Mouse (Mus musculus): ENCODE measurements around the gene Dcaf1. TPM values are rescaled to one million over a fixed set of nuclear protein-coding genes. Genes with fewer than 3 reads are reported as not detected.
A peak's percentile ranks its signal among the peaks of the same experiment; 100 is the strongest.

The Dcaf1 gene
- polyA plus RNA-seq (2012; rRNA removed) = 22.3 and 23.5 TPM in 2 replicates

DNA sequence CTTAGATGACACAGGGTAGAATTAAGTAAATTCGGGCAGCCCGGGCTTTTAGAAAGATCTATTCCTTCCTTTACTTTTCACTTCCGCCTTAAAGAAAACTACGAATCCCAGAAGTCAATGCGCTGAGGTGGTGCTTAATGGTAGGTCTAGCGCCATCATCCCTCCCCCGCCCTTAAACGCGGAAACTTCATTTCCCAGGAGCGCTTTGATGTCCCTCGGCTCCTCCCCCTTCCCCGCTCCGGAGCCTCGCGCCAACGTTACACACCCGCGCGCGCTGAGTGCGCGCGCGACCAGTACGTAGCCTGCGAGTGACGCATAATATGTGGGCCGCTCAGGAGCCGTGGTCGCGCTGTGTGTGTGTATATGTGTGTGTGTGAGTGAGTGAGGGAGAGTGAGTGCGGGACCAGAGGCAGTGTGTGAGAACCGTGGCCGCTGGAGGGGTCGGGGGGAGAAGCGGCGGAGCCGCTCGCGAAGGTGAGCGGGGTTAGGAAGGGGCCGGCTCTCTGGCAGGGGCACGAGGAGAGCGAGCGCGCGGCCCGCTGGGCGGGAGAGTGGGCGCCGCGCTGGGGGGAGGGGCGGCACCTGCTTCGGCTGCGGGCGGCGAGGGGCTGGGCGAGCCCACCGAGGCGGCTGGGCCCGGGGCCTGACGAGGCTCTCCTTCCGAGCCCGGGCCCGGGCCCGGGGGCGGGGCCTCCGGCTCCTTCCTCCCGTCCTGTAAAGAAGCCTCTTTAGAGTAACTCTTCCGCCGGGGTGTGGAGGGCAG is at the start of gene Dcaf1:
TSS of gene Dcaf1 (plus strand) at position 257 of the 763 bp plus-strand sequence.
- peak; percentile 95 to 96 for DNase-seq (ENCODE audit: extremely low spot score in 1 of 2, low spot score in 1 of 2)

DNA sequence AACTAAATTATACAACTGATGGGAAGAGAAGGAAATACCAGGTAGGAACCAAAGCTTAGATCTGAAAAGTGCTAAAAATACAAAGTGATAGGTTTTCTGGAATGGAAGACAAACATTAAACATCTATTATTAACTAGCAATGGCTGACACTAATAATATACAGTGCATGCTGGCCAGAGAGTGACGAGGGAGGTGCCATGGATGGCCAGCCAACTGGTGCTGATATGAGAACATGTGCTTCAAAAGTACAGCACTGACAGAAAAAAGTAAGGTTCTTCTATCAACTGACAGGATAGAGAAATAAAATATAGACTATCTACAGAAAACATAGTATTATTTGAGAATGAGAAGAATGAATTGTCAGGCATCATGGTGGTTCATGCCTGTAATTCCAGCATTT is 45.6 kb upstream of the Dcaf1 start:
- no peak for DNase-seq (ENCODE audit: extremely low spot score in 1 of 2, low spot score in 1 of 2)

DNA sequence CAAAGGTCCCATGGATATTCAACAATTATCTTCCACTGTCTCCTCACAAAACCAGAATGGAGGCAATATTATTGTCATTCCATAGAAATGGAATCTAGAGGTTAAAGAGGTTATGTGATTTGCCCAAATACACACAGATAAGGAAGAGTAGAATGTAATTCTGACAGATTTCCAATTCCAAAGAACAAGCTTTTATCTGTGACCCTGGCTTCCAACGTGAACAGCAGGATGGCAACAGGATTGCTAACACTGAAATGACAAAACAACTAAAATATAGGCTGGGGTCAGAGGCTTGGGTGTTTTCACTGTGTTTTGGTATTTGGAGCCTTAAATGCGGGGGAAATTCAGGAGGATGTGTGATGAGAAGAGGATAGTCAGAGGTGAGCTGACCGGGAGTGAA is 44.3 kb upstream of the Dcaf1 start:
- no peak for DNase-seq (ENCODE audit: extremely low spot score in 1 of 2, low spot score in 1 of 2)

DNA sequence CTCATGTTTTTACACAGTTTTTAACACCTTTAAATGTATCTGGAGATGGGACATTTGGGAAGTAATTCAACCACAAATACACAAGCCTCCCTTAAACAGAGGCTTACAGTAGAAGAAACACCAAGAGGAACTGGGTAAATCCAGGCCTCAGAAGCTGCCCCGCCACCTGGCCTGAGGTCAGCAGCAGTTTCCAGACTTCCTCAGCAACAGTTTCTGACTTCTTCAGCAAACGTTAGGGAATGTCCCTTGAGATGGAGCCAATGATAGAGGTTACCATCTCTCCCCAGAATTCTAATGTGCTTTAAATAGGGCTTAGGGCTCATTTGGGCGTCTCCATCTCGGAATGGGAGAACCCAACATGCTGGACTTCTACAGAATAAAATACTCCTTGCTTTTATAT is 43.4 kb upstream of the Dcaf1 start:
- DNase-seq (ENCODE audit: extremely low spot score in 1 of 2, low spot score in 1 of 2) = no peak

DNA sequence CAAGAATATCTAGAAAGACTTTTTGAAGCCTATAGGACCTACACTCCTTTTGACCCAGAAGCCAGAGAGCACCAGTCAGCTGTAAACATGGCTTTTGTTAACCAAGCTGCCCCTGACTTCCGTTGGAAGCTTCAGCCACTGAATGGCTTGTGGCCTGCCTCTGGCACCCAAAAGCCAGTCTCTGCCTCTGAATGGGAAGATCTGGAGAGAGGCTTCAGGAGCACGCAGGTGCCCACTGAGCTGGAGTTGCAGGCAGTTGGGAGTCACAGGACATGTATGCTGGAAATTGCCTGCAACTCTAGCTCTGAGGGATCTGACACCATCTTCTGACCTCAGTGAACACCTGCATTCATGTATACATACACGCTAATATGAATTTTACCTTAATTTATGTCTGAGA is 41.6 kb upstream of the Dcaf1 start:
- no peak for DNase-seq (ENCODE audit: extremely low spot score in 1 of 2, low spot score in 1 of 2)

DNA sequence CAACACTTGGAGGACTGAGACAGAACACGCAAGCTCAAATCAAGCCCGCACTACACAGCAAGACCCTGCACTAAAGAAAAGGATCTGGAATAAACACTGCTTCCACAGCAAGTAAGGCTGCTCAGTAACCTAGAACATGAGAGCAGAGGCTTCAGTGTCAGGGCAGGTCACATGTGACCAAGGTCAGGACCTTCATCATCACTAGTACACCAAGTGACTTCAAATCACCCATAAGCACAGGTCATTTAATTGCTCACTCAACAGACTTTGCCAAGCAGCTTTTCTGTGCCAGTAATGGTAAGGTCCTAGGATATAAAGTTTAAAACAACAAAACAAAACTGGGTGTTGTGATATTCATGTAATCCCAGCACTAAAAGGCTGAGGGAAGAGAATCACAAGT is 38.1 kb upstream of the Dcaf1 start:
- DNase-seq (ENCODE audit: extremely low spot score in 1 of 2, low spot score in 1 of 2) = no peak

DNA sequence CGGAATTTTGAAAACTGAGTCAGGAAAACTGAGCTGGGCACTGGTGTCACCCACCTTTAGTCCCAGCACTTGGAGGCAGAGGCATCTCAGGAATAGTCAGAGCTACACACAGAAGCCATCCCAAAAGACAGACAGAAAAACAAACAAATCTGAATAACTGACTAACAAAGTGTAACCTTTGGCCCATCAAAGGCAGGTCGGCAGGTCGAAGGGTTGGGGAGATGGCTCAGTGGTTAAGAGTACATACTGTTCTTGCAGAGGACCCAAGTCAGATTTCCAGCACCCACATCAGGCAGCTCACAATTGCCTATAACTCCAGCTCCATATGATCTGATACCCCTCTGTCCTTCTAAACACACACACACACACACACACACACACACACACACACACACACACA is 36.5 kb upstream of the Dcaf1 start:
- DNase-seq (ENCODE audit: extremely low spot score in 1 of 2, low spot score in 1 of 2) = no peak

DNA sequence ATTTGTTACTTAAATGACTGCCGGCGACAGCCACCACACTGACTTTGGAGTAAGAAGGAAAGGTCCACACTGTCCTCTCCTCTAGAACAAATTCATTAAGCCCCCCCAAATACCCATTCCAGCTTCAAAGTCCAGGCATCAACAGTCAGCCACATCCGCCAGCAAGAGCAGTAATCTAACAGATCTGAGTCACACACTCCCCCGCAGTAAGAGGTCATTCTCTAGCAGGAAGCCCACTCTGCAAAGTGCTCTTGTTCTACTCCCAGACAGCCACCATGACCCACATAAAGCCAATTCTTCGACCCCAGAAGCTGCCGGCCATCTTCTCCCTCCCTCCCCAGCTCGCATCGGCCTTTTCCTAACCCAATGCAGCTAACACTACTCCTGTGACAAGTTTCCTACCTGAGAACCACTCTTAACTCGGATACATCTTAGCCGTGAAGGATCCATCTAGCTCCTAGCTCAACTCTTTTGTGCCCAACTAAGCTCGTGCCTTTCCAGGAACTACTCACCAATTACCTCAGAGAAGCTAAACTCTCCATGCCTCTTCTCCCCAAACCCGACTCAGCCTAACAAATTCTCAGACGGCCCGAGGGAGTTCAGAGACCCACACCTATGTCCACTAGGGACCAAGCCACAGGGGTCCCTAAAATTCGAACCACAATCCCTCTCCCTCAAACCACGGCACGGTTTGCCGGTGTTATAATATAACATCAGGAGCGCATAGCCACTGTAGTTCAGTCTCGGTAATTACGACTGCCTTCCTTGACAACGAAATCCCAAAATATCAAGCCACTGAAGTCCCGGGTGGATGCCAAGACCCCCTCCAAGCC is 33.5 kb upstream of the Dcaf1 start:
- DNase-seq (ENCODE audit: extremely low spot score in 1 of 2, low spot score in 1 of 2) = peak in 1 of 2 experiments; percentile 11

DNA sequence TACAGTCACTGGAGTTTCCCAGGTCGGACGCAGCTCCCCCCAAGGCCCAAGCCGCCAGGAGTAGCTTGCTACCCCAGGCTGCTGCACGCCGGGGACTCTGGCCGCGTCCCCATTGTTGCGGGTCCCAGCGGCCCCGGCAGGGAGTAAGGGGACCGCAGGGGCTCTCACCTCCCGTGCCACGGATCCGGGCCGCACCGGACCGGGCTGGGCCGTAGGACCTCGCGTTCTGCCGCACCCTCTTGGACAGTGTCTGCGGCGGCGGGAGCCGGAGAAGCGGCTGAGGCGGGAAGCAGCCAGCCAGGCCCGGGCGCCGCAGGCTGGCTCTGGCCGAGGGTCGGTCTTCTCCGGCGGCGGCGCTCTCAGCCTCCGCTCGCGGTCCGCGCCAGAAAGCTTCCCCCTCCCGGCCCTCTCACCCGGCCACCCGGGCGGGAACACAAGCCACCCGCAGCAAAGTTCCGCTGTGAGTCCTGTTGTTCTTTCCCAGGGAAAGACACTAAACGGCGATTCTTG is 32.8 kb upstream of the Dcaf1 start, which contains the start of gene Rad54l2:
TSS of gene Rad54l2 (minus strand) at position 383 of the 510 bp plus-strand sequence.
- DNase-seq (ENCODE audit: extremely low spot score in 1 of 2, low spot score in 1 of 2) = peak; percentile 30 to 87

DNA sequence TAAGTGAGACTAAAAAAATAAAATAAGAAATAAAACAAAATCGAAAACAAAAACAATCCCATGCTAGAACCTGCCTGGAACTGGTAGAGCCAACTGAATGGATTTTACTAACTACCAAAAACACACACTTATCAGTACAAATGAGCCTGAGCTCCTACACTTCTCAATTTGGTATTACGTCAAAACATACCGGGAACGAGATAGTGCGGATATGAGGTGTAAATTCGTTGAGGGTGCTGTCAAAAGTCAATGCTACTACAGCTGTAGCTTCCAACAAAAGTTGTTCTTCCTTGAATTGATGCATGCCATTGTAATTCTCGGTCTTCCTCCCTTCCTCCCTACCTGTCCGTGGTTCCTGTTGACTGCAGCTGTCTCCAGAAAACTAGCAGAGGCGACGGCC is 32.3 kb upstream of the Dcaf1 start:
- no peak for DNase-seq (ENCODE audit: extremely low spot score in 1 of 2, low spot score in 1 of 2)

DNA sequence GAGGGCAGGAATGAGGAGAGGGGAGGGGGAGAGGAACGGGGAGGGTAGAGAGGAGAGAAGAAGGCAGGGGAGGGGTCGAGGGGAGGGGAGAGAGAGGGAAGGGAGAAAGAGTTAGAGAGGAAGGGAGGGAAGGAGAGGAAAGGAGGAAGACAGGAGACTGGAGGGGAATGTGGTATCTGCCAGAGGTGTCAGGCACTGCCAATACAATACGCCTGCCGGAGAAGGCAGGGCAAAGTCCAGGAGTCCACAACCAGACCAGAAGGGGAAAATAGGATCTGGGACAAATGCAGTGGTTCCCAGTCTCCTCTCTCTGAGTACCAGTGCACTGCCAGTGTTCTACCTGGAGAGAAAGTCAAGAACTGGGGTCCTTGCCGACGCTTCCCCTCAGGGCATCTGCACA is 30.8 kb upstream of the Dcaf1 start:
- DNase-seq (ENCODE audit: extremely low spot score in 1 of 2, low spot score in 1 of 2) = no peak

DNA sequence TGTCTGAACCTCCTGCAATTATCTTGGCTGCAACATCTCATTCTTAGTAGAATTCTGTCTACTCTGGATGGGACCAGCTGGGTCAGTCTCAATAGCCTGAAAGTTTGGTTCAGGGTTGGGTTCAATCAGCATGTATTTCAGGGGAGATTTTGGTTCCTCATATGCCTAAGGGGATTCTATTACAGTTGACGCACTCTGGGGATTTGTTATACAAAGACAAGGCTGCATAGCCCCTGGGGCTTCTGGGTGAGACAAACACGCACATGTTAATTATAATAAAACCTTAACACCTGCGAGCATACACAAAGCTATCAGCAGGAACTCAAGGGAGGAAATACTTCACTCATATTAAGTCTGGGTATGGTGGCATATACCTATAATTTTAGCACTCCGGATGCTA is 15.2 kb upstream of the Dcaf1 start:
- DNase-seq (ENCODE audit: extremely low spot score in 1 of 2, low spot score in 1 of 2) = no peak

DNA sequence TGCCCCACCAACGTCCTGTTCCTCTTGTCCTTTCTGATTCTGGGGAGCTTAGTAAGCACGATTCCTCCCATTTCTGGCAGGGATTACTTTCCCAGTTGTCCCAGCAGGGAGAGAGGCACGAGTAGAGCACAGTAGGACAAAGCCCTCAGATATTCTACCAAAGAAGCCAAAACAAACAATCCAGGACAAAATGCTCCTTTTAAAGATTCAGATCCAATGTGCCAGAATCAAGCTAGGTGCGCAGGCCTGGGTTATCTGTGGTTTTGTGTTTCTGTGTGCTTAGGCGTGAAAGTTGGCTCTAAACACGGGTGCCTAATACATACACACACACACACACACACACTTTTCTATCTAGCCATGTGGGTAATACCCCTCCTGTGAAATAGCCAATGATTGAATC is 3.5 kb upstream of the Dcaf1 start:
- DNase-seq (ENCODE audit: extremely low spot score in 1 of 2, low spot score in 1 of 2) = no peak

DNA sequence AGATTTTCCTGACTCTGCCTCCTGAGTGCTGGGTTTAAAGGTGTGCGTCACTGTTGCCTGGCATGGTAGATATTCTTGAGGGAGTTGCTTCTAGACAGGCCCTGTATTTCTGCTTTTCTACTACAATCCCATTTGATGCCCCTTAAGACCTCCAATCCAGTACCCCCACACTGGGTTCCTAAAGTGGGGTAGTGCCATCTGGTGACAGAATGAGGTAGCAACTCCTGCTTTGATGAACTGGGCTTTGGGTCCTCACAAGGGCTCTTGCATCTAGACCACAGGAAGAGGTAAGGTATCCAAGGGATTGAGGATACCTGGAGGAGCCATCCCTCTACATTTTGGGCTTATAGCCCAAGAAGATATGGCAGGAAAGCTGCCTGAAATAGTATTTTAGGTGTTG is 2.5 kb upstream of the Dcaf1 start:
- peak in 1 of 2 experiments; percentile 32 for DNase-seq (ENCODE audit: extremely low spot score in 1 of 2, low spot score in 1 of 2)

DNA sequence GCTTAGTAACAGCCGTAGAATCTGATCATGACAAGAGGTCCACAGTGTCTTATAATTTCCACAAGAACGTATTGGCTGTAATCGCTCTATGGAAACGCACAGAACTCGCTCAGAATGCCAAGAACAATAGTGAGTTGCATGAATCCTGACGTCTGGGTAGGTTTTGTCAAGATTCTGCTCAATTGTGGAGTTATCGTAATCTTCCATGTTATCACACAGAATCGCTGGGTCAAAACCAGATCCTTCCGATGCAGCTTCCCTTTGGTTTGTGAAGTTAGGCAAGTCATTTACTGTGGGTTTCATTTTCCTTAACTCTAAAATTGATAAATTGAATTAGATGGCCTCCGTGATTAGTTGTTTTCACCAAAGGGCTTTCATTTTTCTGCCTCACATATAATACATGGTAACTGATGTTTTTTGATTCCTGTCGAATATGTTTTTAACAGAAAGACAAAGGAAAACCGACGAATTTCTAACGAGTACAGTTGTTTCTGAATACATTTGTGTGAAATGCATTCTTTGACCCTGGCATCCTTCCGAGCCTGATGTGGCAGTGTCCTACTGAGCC is 540 bp upstream of the Dcaf1 start:
- peak in 1 of 2 experiments; percentile 2 for DNase-seq (ENCODE audit: extremely low spot score in 1 of 2, low spot score in 1 of 2)

DNA sequence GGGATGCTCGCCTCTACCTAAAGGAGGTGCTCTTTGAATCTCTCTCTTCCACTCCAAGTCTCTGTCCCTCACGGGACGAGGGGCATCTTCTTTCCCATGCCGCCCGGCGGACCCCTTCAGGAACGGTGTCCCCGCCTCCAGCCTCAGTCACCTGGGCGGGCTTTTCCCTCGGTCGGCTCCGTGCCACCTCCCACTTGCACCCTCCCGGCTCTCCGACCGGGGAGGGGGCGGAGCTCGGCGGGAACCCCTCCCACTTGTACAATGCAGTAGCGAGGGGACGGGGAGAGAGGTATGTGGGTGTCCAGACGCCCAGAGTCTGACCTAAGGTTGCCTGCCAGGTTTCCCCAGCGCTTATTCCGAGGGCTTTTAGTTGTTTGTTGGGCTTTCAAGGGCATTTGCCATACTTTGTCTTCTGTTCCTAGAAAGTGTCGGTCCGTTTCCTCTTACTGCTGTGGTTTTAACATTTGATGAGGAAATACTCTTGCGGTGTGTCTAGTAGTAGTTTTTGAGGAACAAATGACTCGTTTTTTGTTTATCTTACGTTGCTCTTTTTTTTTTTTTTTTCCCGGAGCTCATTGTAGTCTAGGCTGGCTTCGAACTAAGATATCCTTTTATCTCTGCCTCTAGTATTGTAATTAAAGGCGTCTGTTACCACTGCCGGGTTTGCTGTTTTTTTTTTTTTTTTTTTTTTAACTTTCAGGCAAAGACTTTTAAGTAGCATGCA is 869 bp downstream of the Dcaf1 start:
- peak; percentile 30 to 80 for DNase-seq (ENCODE audit: extremely low spot score in 1 of 2, low spot score in 1 of 2)

DNA sequence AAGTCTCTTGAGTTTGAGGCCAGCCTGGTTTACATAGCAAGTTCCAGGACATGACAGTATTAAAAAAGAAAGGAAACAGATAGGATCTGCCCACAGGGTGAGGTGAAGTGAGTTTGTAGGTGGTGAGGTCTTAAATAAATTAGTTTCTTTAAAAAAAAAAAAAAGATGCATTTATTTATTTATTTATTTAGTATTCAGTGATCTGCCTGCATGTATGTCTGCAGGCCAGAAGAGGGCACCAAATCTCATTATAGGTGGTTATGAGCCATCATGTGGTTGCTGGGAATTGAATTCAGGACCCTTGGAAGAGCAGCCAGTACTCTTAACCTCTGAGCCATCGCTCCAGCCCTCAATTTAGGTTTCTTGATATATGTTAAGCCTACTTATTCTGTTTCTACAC is 18.9 kb downstream of the Dcaf1 start:
- DNase-seq (ENCODE audit: extremely low spot score in 1 of 2, low spot score in 1 of 2) = no peak

DNA sequence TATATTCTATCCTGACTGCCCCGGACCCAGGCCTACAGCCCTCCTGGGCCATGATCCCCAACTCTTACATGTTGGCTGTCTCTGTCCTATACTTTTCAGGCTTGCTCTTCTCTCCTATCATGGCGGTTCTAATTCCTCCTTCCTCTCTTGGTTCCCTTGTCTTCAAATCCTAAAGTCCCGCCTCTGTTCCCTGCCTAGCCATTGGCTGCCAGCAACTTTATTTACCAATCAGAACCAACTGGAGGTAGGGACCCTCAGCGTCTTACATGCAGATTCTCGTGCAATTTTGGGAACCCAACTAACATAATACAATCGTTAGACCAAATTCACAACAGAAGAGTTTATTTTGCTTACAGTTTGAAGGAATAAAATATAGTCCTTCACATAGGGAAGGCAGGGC is 21.1 kb downstream of the Dcaf1 start:
- DNase-seq (ENCODE audit: extremely low spot score in 1 of 2, low spot score in 1 of 2) = no peak

DNA sequence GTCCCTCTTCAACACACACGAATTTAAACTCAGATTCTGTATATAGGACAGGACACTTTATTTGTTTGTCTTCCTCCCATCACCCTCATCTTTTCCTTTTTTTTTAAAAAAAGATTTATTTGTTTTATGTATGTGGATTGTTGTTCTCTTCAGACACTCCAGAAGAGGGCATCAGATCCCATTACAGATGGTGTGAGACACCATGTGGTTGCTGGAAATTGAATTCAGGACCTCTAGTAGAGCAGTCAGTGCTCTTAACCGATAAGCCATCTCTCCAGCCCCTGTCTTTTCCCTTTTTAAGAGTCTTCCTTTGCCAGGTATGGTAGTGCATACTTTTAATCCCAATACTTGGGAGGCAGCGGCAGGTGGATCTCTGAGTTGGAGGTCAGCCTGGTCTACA is 35.0 kb downstream of the Dcaf1 start:
- DNase-seq (ENCODE audit: extremely low spot score in 1 of 2, low spot score in 1 of 2) = no peak

DNA sequence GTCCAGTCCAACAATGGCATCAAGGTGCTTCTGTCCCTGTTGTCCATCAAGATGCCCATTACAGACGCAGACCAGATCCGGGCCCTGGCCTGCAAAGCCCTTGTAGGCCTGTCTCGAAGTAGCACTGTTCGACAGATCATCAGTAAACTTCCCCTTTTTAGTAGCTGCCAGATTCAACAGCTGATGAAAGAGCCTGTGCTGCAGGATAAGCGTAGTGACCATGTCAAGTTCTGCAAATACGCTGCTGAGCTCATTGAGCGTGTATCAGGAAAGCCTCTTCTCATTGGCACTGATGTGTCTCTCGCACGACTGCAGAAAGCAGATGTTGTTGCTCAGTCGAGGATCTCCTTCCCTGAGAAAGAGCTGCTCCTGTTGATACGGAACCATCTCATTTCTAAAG is 36.4 kb downstream of the Dcaf1 start:
- no peak for DNase-seq (ENCODE audit: extremely low spot score in 1 of 2, low spot score in 1 of 2)

DNA sequence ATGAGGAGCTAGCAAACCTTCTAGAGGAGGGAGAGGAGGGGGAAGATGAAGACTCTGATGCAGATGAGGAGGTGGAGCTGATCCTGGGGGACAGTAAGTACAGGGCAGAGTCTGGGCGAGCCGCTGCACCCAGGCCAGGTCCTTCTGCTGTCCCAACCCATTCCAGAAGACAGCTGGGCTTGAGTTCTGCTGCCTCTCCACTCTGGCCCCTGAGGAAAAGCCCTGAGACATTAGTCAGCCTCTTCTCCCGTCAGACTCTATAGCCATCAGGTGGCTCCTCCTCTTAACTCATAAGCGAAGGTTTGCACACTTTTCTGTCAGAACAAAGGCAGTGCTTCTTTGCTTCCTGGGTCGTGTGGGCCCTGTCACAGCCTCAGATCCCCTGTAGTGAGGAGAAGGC is 52.5 kb downstream of the Dcaf1 start:
- no peak for DNase-seq (ENCODE audit: extremely low spot score in 1 of 2, low spot score in 1 of 2)
